Comparison of ENCODE assay signal across 19 mouse cellular contexts in the genomic region with DNA sequence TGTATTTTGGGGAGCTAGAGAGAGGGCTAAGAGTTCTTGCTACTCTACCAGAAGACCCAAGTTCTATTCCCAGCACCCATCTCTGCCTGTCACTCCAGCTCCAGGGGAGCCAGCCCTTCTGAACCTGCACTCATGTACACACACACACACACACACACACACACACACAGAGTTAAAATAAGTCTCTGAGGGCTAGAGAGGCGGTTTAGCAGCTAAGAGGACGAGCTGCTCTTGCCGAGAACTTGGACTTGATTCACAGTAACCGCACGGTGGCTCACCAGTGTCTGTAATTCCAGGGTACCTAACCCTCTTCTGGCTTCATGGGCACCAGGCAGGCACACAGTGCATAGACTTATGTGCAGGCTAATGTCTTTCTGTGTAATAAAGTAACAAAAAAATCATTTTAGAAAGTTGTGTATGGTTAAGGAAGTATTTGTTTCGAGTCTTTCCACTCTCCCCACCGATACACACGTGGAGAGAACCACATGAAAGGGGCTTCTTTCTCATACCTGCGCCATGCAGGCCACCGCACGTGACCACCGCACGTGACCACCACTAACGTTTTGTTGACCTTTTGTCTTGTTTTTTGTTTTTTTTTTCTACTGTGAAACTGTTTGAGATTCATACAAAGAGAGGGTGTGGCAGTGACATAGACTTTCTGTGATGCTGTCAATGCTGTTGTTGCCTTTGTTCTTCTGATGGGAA. TPM values are rescaled to one million over a fixed set of nuclear protein-coding genes. Genes with fewer than 3 reads are reported as not detected.
DNase-seq lines count a peak whose midpoint lies in the region; TF ChIP-seq lines count a peak whose summit lies in the region.
"Had no signal": no experiment of that assay in that cellular context is flagged by ENCODE, and none has a peak within 500 bp of the region (broad histone marks: within the 10 kb centered on the region; RNA-seq: fewer than 3 reads in every experiment).

No protein-coding gene starts in this region.

- H3K9me3 ChIP-seq in ES-E14 (ENCODE audit: control insufficient read depth, insufficient read depth, low read depth, low read length) = no peaks in the 10 kb centered on the region
- H3K9me3 ChIP-seq: embryonic facial prominence, embryonic 13.5 days; forebrain, embryonic 12.5 days; heart, embryonic 13.5 days; hindbrain, embryonic 12.5 days; intestine, embryonic 15.5 days had no signal

- DNase-seq in CD4-positive helper T cell, adult 2 months (ENCODE audit: low read depth, low spot score) = peak; percentile 34
- peak; percentile 61 for DNase-seq in CD4-positive, CD25-positive, alpha-beta regulatory T cell, adult 2 months (ENCODE audit: low read depth, low spot score)
- no peak for DNase-seq in ES-E14 (ENCODE audit: low read depth, low spot score)
- DNase-seq in induced T-regulatory cell, adult 2 months (ENCODE audit: low read depth) = peak; percentile 45
- no peak for DNase-seq in embryo, embryonic 11 days
- DNase-seq in lung, adult 18-20 months = no peak
- DNase-seq in spleen, postnatal 10 days (ENCODE audit: low spot score in 2 of 2) = no peak
- DNase-seq: adrenal gland, postnatal 10 days; cerebellum, adult 11 months; cerebellum, adult 8-10 months; cerebellum, postnatal 14 days; gastrocnemius, postnatal 10 days; heart, postnatal 4 days; kidney, adult 2 months had no signal

- H3K36me3 ChIP-seq in ES-E14 (ENCODE audit: control insufficient read depth, insufficient read depth, low read length, poor library complexity, severe bottlenecking) = peaks cover 17% of the 10 kb centered on the region

- no peak overlapping the region for H3K9ac ChIP-seq in ES-E14 (ENCODE audit: insufficient read depth, low read depth, low read length, poor library complexity, severe bottlenecking)
- H3K9ac ChIP-seq: embryonic facial prominence, embryonic 13.5 days; forebrain, embryonic 12.5 days; heart, embryonic 13.5 days; hindbrain, embryonic 12.5 days; intestine, embryonic 15.5 days had no signal

- no peak overlapping the region for H3K4me3 ChIP-seq in ES-E14 (ENCODE audit: insufficient read depth in 1 of 2, low read depth in 1 of 2, low read length in 2 of 2, poor library complexity in 1 of 2, severe bottlenecking in 1 of 2)
- H3K4me3 ChIP-seq: embryonic facial prominence, embryonic 13.5 days; forebrain, embryonic 12.5 days; heart, embryonic 13.5 days; hindbrain, embryonic 12.5 days; intestine, embryonic 15.5 days had no signal

- peaks cover 0 to 2% of the 10 kb centered on the region in 2 experiments; a peak in 1 of 4 replicates for H3K4me1 ChIP-seq in ES-E14 (ENCODE audit: control insufficient read depth in 2 of 2, insufficient read depth in 2 of 2, low read length in 2 of 2, poor library complexity in 1 of 2)
- H3K4me1 ChIP-seq: embryonic facial prominence, embryonic 13.5 days; forebrain, embryonic 12.5 days; hindbrain, embryonic 12.5 days; intestine, embryonic 15.5 days had no signal

- in situ Hi-C loops in ES-E14 (cut with MboI; ENCODE audit: low sequenced_read_pairs in 2 of 2, unreplicated experiment in 2 of 2) = no loop called here

- no peak overlapping the region for H3K27ac ChIP-seq in ES-E14 (ENCODE audit: insufficient read depth, low read depth, low read length, poor library complexity, severe bottlenecking)
- H3K27ac ChIP-seq: embryonic facial prominence, embryonic 13.5 days; forebrain, embryonic 12.5 days; heart, embryonic 13.5 days; hindbrain, embryonic 12.5 days; intestine, embryonic 15.5 days had no signal

TF ChIP-seq in ES-E14, 5 proteins besides CTCF, POLR2A, EP300 and RAD21:
- TF ChIP-seq ZNF384 (IDR thresholded peaks at IDR 0.05; ENCODE audit: low read depth, low read length) = 0 out of 2 replicates have a peak, but pooled peaks have one; percentile 13
- TF ChIP-seq ZC3H11A (IDR thresholded peaks at IDR 0.05; ENCODE audit: borderline replicate concordance, low read depth, low read length) = no peak

RNA-seq across cellular contexts. Expression of a gene that starts 16.8 kb away (rescaled TPM):
- total RNA-seq in ES-E14 (2012; rRNA removed) = 17.3 and 19.9 TPM in 2 replicates

Comparison
In these comparisons a context has a peak if more than half of its experiments do, and no peak if none do; other contexts are left out.
1. DNase-seq: peak in CD4-positive helper T cell, adult 2 months (single experiment), CD4-positive, CD25-positive, alpha-beta regulatory T cell, adult 2 months (single experiment) and induced T-regulatory cell, adult 2 months (single experiment); none in ES-E14 (single experiment), embryo, embryonic 11 days (single experiment), lung, adult 18-20 months (0 of 2) and spleen, postnatal 10 days (0 of 2).